Mouse (Mus musculus) embryonic facial prominence, embryonic 13.5 days (tissue): Measurements from ENCODE around the gene Guk1. TPM values are rescaled to one million over a fixed set of nuclear protein-coding genes. Genes with fewer than 3 reads are reported as not detected.

ENCODE experiments used
- ATAC-seq: fragments of 200-750 bp; cut with Nextera tagmentation; 2 replicates; pipeline ENCODE4 v1.8.0; 2017; ENCODE audit warnings: low read depth; ENCODE audit not compliant: insufficient number of reproducible peaks, insufficient read depth, low FRiP score, low TSS enrichment
- H3K27ac ChIP-seq: fragments of 300-500 bp; sonication (generic); 2 replicates; pipeline ENCODE4 v1.5.1; 2015; ENCODE audit warnings: moderate library complexity, mild to moderate bottlenecking, inconsistent platforms
- H3K27me3 ChIP-seq: fragments of 300-500 bp; sonication (generic); 2 replicates; pipeline ENCODE4 v1.6.1; 2015; ENCODE audit warnings: mild to moderate bottlenecking, inconsistent platforms
- H3K36me3 ChIP-seq: fragments of 300-500 bp; sonication (generic); 2 replicates; pipeline ENCODE4 v1.6.1; 2015; ENCODE audit warnings: mild to moderate bottlenecking, inconsistent platforms
- H3K4me1 ChIP-seq: fragments of 300-500 bp; sonication (generic); 2 replicates; pipeline ENCODE4 v1.6.1; 2015; ENCODE audit warnings: inconsistent platforms
- H3K4me2 ChIP-seq: fragments of 300-500 bp; sonication (generic); 2 replicates; pipeline ENCODE4 v1.6.1; 2015; ENCODE audit warnings: moderate library complexity, mild to moderate bottlenecking, inconsistent platforms
- H3K4me3 ChIP-seq: fragments of 300-500 bp; sonication (generic); 2 replicates; pipeline ENCODE4 v1.5.1; 2015; ENCODE audit warnings: mild to moderate bottlenecking, inconsistent platforms
- H3K9ac ChIP-seq: fragments of 300-500 bp; sonication (generic); 2 replicates; pipeline ENCODE4 v1.6.1; 2015; ENCODE audit warnings: mild to moderate bottlenecking, inconsistent platforms
- H3K9me3 ChIP-seq: fragments of 300-500 bp; sonication (generic); 2 replicates; pipeline ENCODE4 v1.6.1; 2016; ENCODE audit warnings: inconsistent platforms
- WGBS: fragments of 180-500 bp; shearing (Covaris S2); methylation state at CpG from one replicate; pipeline ENCODE4 v1.1.7; 2015; ENCODE audit warnings: mixed read lengths; 5-methylcytosine and 5-hydroxymethylcytosine counted together
- polyA plus RNA-seq: library from polyadenylated mRNA; unstranded; fragments of >200 nt; fragmentation: Nextera tagmentation; extraction: Ambion mirVana; gene quantifications from 2 replicates; pipeline ENCODE4 v1.2.1, GENCODE M21; 2015

Guk1 gene
- polyA plus RNA-seq, 1 experiment from 2014 or later = 142 TPM

GRCm38 (mm10) chr11:59161398-59161797 is 30.6 kb downstream of the Guk1 start:
- no peak overlapping the region for H3K27ac ChIP-seq

GRCm38 (mm10) chr11:59159558-59159957 is 32.5 kb downstream of the Guk1 start:
- H3K27me3 ChIP-seq = no peaks in the 10 kb centered on the region
- H3K9me3 ChIP-seq = no peaks in the 10 kb centered on the region
- no peak for ATAC-seq
- H3K4me2 ChIP-seq = no peak overlapping the region
- 0 out of 2 replicates have a peak overlapping the region, but pooled peaks have one; percentile 27 for H3K9ac ChIP-seq
- no peak overlapping the region for H3K4me3 ChIP-seq
- peaks cover 24% of the 10 kb centered on the region for H3K36me3 ChIP-seq
- no peak overlapping the region for H3K27ac ChIP-seq
- peaks cover 15% of the 10 kb centered on the region for H3K4me1 ChIP-seq
- WGBS = 86% methylated on average over 4 of the region's 4 CpGs

More at GRCm38 (mm10) chr11:59161398-59161797, 30.6 kb downstream of the Guk1 start:
- Histone ChIP-seq H3K36me3 (peaks cover 21% of the 10 kb centered on the region), H3K4me2 (no peak overlapping the region), H3K4me1 (peaks cover 15% of the 10 kb centered on the region), H3K4me3 (no peak overlapping the region), H3K27me3 (no peaks in the 10 kb centered on the region), H3K9ac (no peak overlapping the region), H3K9me3 (no peaks in the 10 kb centered on the region)
- ATAC-seq = no peak
- 75% methylated on average over 5 of the region's 5 CpGs for WGBS

- H3K4me1 ChIP-seq = peaks cover 13% of the 10 kb centered on the region
- H3K36me3 ChIP-seq = peaks cover 24% of the 10 kb centered on the region
- H3K4me2 ChIP-seq = no peak overlapping the region
- H3K27me3 ChIP-seq = no peaks in the 10 kb centered on the region
- 0 out of 2 replicates have a peak overlapping the region, but pooled peaks have one; percentile 27 for H3K9ac ChIP-seq
- H3K27ac ChIP-seq = no peak overlapping the region
- H3K9me3 ChIP-seq = no peaks in the 10 kb centered on the region
- no peak for ATAC-seq
- WGBS = 93% methylated on average over 13 of the region's 13 CpGs
- H3K4me3 ChIP-seq = no peak overlapping the region
Observed at GRCm38 (mm10) chr11:59159099-59159498, 32.9 kb downstream of the Guk1 start.

- H3K4me2 ChIP-seq = no peak overlapping the region
- ATAC-seq = no peak
- no peaks in the 10 kb centered on the region for H3K4me1 ChIP-seq
- H3K9ac ChIP-seq = no peak overlapping the region; the same call in 1 of the 2 replicates
- peaks cover 24% of the 10 kb centered on the region for H3K36me3 ChIP-seq
- H3K27ac ChIP-seq = no peak overlapping the region
- 88% methylated on average over 5 of the region's 5 CpGs for WGBS
- no peaks in the 10 kb centered on the region for H3K9me3 ChIP-seq
- no peaks in the 10 kb centered on the region for H3K27me3 ChIP-seq
- no peak overlapping the region for H3K4me3 ChIP-seq
Observed at GRCm38 (mm10) chr11:59155900-59156299, 36.1 kb downstream of the Guk1 start.

GRCm38 (mm10) chr11:59154220-59154619 is 37.8 kb downstream of the Guk1 start:
- no peak overlapping the region for H3K9ac ChIP-seq
- no peak overlapping the region for H3K27ac ChIP-seq
- H3K36me3 ChIP-seq = peaks cover 24% of the 10 kb centered on the region
- H3K4me3 ChIP-seq = no peak overlapping the region
- no peaks in the 10 kb centered on the region for H3K4me1 ChIP-seq
- H3K9me3 ChIP-seq = no peaks in the 10 kb centered on the region
- no peaks in the 10 kb centered on the region for H3K27me3 ChIP-seq
- WGBS = 86% methylated on average over 7 of the region's 7 CpGs
- ATAC-seq = no peak
- no peak overlapping the region for H3K4me2 ChIP-seq

GRCm38 (mm10) chr11:59151729-59152128 is 40.3 kb downstream of the Guk1 start:
- peaks cover 3% of the 10 kb centered on the region; the same call in 1 of the 2 replicates for H3K36me3 ChIP-seq

GRCm38 (mm10) chr11:59149302-59149701 is 42.7 kb downstream of the Guk1 start:
- H3K9ac ChIP-seq = no peak overlapping the region
- H3K4me2 ChIP-seq = no peak overlapping the region
- no peaks in the 10 kb centered on the region for H3K9me3 ChIP-seq
- H3K27me3 ChIP-seq = no peaks in the 10 kb centered on the region
- 67% methylated on average over 3 of the region's 3 CpGs for WGBS
- no peak overlapping the region for H3K27ac ChIP-seq
- H3K4me3 ChIP-seq = no peak overlapping the region
- no peak for ATAC-seq
- no peaks in the 10 kb centered on the region for H3K4me1 ChIP-seq
- no peaks in the 10 kb centered on the region for H3K36me3 ChIP-seq

More at GRCm38 (mm10) chr11:59151729-59152128, 40.3 kb downstream of the Guk1 start:
- H3K9me3 ChIP-seq = no peaks in the 10 kb centered on the region
- H3K27ac ChIP-seq = no peak overlapping the region
- no peak overlapping the region for H3K4me3 ChIP-seq
- 28% methylated on average over 3 of the region's 3 CpGs for WGBS
- no peaks in the 10 kb centered on the region for H3K4me1 ChIP-seq
- no peak overlapping the region for H3K9ac ChIP-seq
- ATAC-seq = no peak
- H3K4me2 ChIP-seq = no peak overlapping the region
- H3K27me3 ChIP-seq = no peaks in the 10 kb centered on the region

GRCm38 (mm10) chr11:59142962-59143361 is 49.0 kb downstream of the Guk1 start:
- H3K4me3 ChIP-seq = no peak overlapping the region
- no peak overlapping the region for H3K4me2 ChIP-seq
- H3K9me3 ChIP-seq = no peaks in the 10 kb centered on the region
- no peaks in the 10 kb centered on the region for H3K4me1 ChIP-seq
- 61% methylated on average over 5 of the region's 5 CpGs for WGBS
- H3K27me3 ChIP-seq = peaks cover 16% of the 10 kb centered on the region
- ATAC-seq = no peak
- no peak overlapping the region for H3K27ac ChIP-seq
- no peaks in the 10 kb centered on the region for H3K36me3 ChIP-seq
- H3K9ac ChIP-seq = no peak overlapping the region

- Histone ChIP-seq H3K9me3 (no peaks in the 10 kb centered on the region), H3K27ac (no peak overlapping the region), H3K4me1 (no peaks in the 10 kb centered on the region), H3K36me3 (no peaks in the 10 kb centered on the region), H3K4me3 (no peak overlapping the region), H3K4me2 (peak overlapping the region; percentile 43), H3K9ac (no peak overlapping the region), H3K27me3 (peaks cover 27% of the 10 kb centered on the region)
- no peak for ATAC-seq
- WGBS = 8% methylated on average over 14 of the region's 14 CpGs
Observed at GRCm38 (mm10) chr11:59141772-59142370, 50.1 kb downstream of the Guk1 start.

GRCm38 (mm10) chr11:59138537-59139486 is 53.2 kb downstream of the Guk1 start:
- no peaks in the 10 kb centered on the region for H3K9me3 ChIP-seq
- H3K36me3 ChIP-seq = no peaks in the 10 kb centered on the region
- peaks cover 58% of the 10 kb centered on the region for H3K27me3 ChIP-seq
- H3K4me1 ChIP-seq = peaks cover 13% of the 10 kb centered on the region
- 0 out of 2 replicates have a peak overlapping the region, but pooled peaks have one; percentile 22 for H3K9ac ChIP-seq
- no peak for ATAC-seq
- WGBS = 47% methylated on average over 19 of the region's 19 CpGs
- no peak overlapping the region for H3K4me3 ChIP-seq
- no peak overlapping the region for H3K27ac ChIP-seq
- no peak overlapping the region for H3K4me2 ChIP-seq

- H3K4me2 ChIP-seq = no peak overlapping the region
- WGBS = 62% methylated on average over 12 of the region's 12 CpGs
- no peak overlapping the region for H3K9ac ChIP-seq
- peaks cover 13% of the 10 kb centered on the region for H3K4me1 ChIP-seq
- H3K27me3 ChIP-seq = peaks cover 75% of the 10 kb centered on the region
- H3K9me3 ChIP-seq = no peaks in the 10 kb centered on the region
- no peak overlapping the region for H3K4me3 ChIP-seq
- ATAC-seq = no peak
- no peaks in the 10 kb centered on the region for H3K36me3 ChIP-seq
- H3K27ac ChIP-seq = no peak overlapping the region
Observed at GRCm38 (mm10) chr11:59136994-59137706, 54.9 kb downstream of the Guk1 start.
